Mouse (Mus musculus) liver, embryonic 16.5 days (tissue): ENCODE data around the gene Tekt3. TPM values are rescaled to one million over a fixed set of nuclear protein-coding genes. Genes with fewer than 3 reads are reported as not detected.

ENCODE experiments used
- ATAC-seq: fragments of 200-750 bp; cut with Nextera tagmentation; 2 replicates; pipeline ENCODE4 v1.8.0; 2017; ENCODE audit warnings: low read depth, mild to moderate bottlenecking, moderate number of reproducible peaks, moderate library complexity
- H3K27ac ChIP-seq: fragments of 300-500 bp; sonication (generic); 2 replicates; pipeline ENCODE4 v1.5.1; 2014; ENCODE audit warnings: mild to moderate bottlenecking, low read length
- H3K27me3 ChIP-seq: fragments of 300-500 bp; sonication (generic); 2 replicates; pipeline ENCODE4 v1.6.1; 2014; ENCODE audit warnings: low read depth, low read length, mixed read lengths; ENCODE audit not compliant: control insufficient read depth, insufficient read depth
- H3K36me3 ChIP-seq: fragments of 300-500 bp; sonication (generic); 2 replicates; pipeline ENCODE4 v1.6.1; 2014; ENCODE audit warnings: mild to moderate bottlenecking; ENCODE audit not compliant: control insufficient read depth, insufficient read depth
- H3K4me1 ChIP-seq: fragments of 300-500 bp; sonication (generic); 2 replicates; pipeline ENCODE4 v1.6.1; 2014; ENCODE audit warnings: low read depth, low read length, mixed read lengths; ENCODE audit not compliant: control insufficient read depth
- H3K4me2 ChIP-seq: fragments of 300-500 bp; sonication (generic); 2 replicates; pipeline ENCODE4 v1.6.1; 2014; ENCODE audit warnings: low read depth, low read length, mixed read lengths
- H3K4me3 ChIP-seq: fragments of 300-500 bp; sonication (generic); 2 replicates; pipeline ENCODE4 v1.5.1; 2014; ENCODE audit warnings: low read depth, mild to moderate bottlenecking, low read length
- H3K9ac ChIP-seq: fragments of 300-500 bp; sonication (generic); 2 replicates; pipeline ENCODE4 v1.6.1; 2014; ENCODE audit warnings: low read depth, low read length
- H3K9me3 ChIP-seq: fragments of 300-500 bp; sonication (generic); replicated peaks from 2 replicates; pipeline ENCODE4 v1.6.1; 2016; ENCODE audit warnings: low read length; ENCODE audit not compliant: control insufficient read depth
- WGBS: fragments of 180-500 bp; shearing (Covaris S2); extraction: QIAGEN DNeasy Blood & Tissue Kit; methylation state at CpG from one replicate; pipeline ENCODE4 v1.1.7; 2014; ENCODE audit not compliant: insufficient replicate concordance; 5-methylcytosine and 5-hydroxymethylcytosine counted together
- polyA plus RNA-seq: library from polyadenylated mRNA; unstranded; fragments of >200 nt; fragmentation: Nextera tagmentation; extraction: Ambion mirVana; gene quantifications from 2 replicates; pipeline ENCODE4 v1.2.1, GENCODE M21; 2015

Gene Tekt3
- polyA plus RNA-seq = not detected in 2 replicates

- no peak within 1 kb of the TSS for H3K27ac ChIP-seq
- H3K36me3 ChIP-seq = no peaks in the 10 kb centered on the region
- ATAC-seq = no peak
- no peaks in the 10 kb centered on the region for H3K27me3 ChIP-seq
- H3K9ac ChIP-seq = no peak within 1 kb of the TSS
- H3K4me3 ChIP-seq = no peak within 1 kb of the TSS
- H3K9me3 ChIP-seq = no peaks in the 10 kb centered on the region
- no peaks in the 10 kb centered on the region for H3K4me1 ChIP-seq
- WGBS = 10% methylated on average over 17 of the region's 17 CpGs
- H3K4me2 ChIP-seq = no peak within 1 kb of the TSS
These were observed at the start of gene Tekt3 for GRCm38 (mm10) chr11:63061446-63061845. Tekt3 (plus strand) TSS chr11:63061654.

- no peaks in the 10 kb centered on the region for H3K36me3 ChIP-seq
- no peaks in the 10 kb centered on the region for H3K9me3 ChIP-seq
- H3K4me1 ChIP-seq = no peaks in the 10 kb centered on the region
- H3K9ac ChIP-seq = no peak overlapping the region
- H3K4me3 ChIP-seq = no peak overlapping the region
- no peaks in the 10 kb centered on the region for H3K27me3 ChIP-seq
- ATAC-seq = no peak
- H3K4me2 ChIP-seq = no peak overlapping the region
- H3K27ac ChIP-seq = no peak overlapping the region
- 63% methylated on average over 6 of the region's 6 CpGs for WGBS
These were observed 43.9 kb upstream of the Tekt3 start for GRCm38 (mm10) chr11:63017327-63018082.

GRCm38 (mm10) chr11:63018083-63018622 is 43.3 kb upstream of the Tekt3 start:
- Histone ChIP-seq H3K9ac (no peak overlapping the region), H3K36me3 (no peaks in the 10 kb centered on the region), H3K27ac (no peak overlapping the region), H3K4me2 (no peak overlapping the region), H3K4me3 (no peak overlapping the region), H3K4me1 (no peaks in the 10 kb centered on the region), H3K27me3 (no peaks in the 10 kb centered on the region), H3K9me3 (no peaks in the 10 kb centered on the region)
- 57% methylated on average over 6 of the region's 6 CpGs for WGBS
- no peak for ATAC-seq

- no peaks in the 10 kb centered on the region for H3K36me3 ChIP-seq
- H3K4me2 ChIP-seq = no peak overlapping the region
- H3K9ac ChIP-seq = no peak overlapping the region
- no peak overlapping the region for H3K27ac ChIP-seq
- no peaks in the 10 kb centered on the region for H3K4me1 ChIP-seq
- H3K27me3 ChIP-seq = no peaks in the 10 kb centered on the region
- H3K4me3 ChIP-seq = no peak overlapping the region
- H3K9me3 ChIP-seq = no peaks in the 10 kb centered on the region
- ATAC-seq = no peak
These were observed 40.8 kb upstream of the Tekt3 start for GRCm38 (mm10) chr11:63020633-63021032.

- Histone ChIP-seq H3K9me3 (no peaks in the 10 kb centered on the region), H3K27ac (no peak overlapping the region), H3K4me1 (no peaks in the 10 kb centered on the region), H3K4me2 (no peak overlapping the region), H3K36me3 (no peaks in the 10 kb centered on the region), H3K27me3 (no peaks in the 10 kb centered on the region), H3K4me3 (no peak overlapping the region), H3K9ac (no peak overlapping the region)
- ATAC-seq = no peak
- 49% methylated on average over 5 of the region's 5 CpGs for WGBS
These were observed 40.2 kb upstream of the Tekt3 start for GRCm38 (mm10) chr11:63021141-63021806.

- Histone ChIP-seq H3K27me3 (no peaks in the 10 kb centered on the region), H3K4me2 (no peak overlapping the region), H3K9ac (no peak overlapping the region), H3K27ac (no peak overlapping the region), H3K9me3 (no peaks in the 10 kb centered on the region), H3K36me3 (no peaks in the 10 kb centered on the region), H3K4me3 (no peak overlapping the region), H3K4me1 (no peaks in the 10 kb centered on the region)
- ATAC-seq = no peak
- 45% methylated on average over 5 of the region's 5 CpGs for WGBS
These were observed 38.0 kb upstream of the Tekt3 start for GRCm38 (mm10) chr11:63023461-63023860.

GRCm38 (mm10) chr11:63024136-63024535 is 37.3 kb upstream of the Tekt3 start:
- ATAC-seq = no peak

GRCm38 (mm10) chr11:63025476-63025875 is 36.0 kb upstream of the Tekt3 start:
- Histone ChIP-seq H3K9me3 (no peaks in the 10 kb centered on the region), H3K4me3 (no peak overlapping the region), H3K4me1 (no peaks in the 10 kb centered on the region), H3K9ac (no peak overlapping the region), H3K36me3 (no peaks in the 10 kb centered on the region), H3K27me3 (no peaks in the 10 kb centered on the region), H3K27ac (no peak overlapping the region), H3K4me2 (no peak overlapping the region)
- WGBS = 63% methylated on average over 6 of the region's 6 CpGs
- no peak for ATAC-seq

More at GRCm38 (mm10) chr11:63024136-63024535, 37.3 kb upstream of the Tekt3 start:
- Histone ChIP-seq H3K9me3 (no peaks in the 10 kb centered on the region), H3K4me1 (no peaks in the 10 kb centered on the region), H3K4me3 (no peak overlapping the region), H3K27ac (no peak overlapping the region), H3K27me3 (no peaks in the 10 kb centered on the region), H3K36me3 (no peaks in the 10 kb centered on the region), H3K9ac (no peak overlapping the region), H3K4me2 (no peak overlapping the region)
- 33% methylated on average over 2 of the region's 2 CpGs for WGBS

- no peak for ATAC-seq
These were observed 34.8 kb upstream of the Tekt3 start for GRCm38 (mm10) chr11:63026651-63027141.

More at GRCm38 (mm10) chr11:63026651-63027141, 34.8 kb upstream of the Tekt3 start:
- H3K9ac ChIP-seq = no peak overlapping the region
- H3K36me3 ChIP-seq = no peaks in the 10 kb centered on the region
- no peaks in the 10 kb centered on the region for H3K4me1 ChIP-seq
- H3K27me3 ChIP-seq = no peaks in the 10 kb centered on the region
- no peak overlapping the region for H3K27ac ChIP-seq
- H3K4me3 ChIP-seq = no peak overlapping the region
- no peaks in the 10 kb centered on the region for H3K9me3 ChIP-seq
- H3K4me2 ChIP-seq = no peak overlapping the region
- WGBS = 34% methylated on average over 9 of the region's 9 CpGs
